Mouse (Mus musculus) thymus, postnatal 36 days (tissue): Measurements from ENCODE around the gene Ppp4r1.
A peak's percentile ranks its signal among the peaks of the same experiment; 100 is the strongest.

Experiments used
- DNase-seq, 2 experiments: peaks; one replicate each; pipeline ENCODE4 v3.0.0; 2022; ENCODE audit warnings: mixed read lengths in 2 of 2

Ppp4r1 gene

GRCm38 (mm10) chr17:65864742-65865141 lies 82.4 kb downstream of the Ppp4r1 start:
- DNase-seq, result no peak

- DNase-seq, result no peak
These were observed 82.9 kb downstream of the Ppp4r1 start for GRCm38 (mm10) chr17:65865265-65865664.

DNA sequence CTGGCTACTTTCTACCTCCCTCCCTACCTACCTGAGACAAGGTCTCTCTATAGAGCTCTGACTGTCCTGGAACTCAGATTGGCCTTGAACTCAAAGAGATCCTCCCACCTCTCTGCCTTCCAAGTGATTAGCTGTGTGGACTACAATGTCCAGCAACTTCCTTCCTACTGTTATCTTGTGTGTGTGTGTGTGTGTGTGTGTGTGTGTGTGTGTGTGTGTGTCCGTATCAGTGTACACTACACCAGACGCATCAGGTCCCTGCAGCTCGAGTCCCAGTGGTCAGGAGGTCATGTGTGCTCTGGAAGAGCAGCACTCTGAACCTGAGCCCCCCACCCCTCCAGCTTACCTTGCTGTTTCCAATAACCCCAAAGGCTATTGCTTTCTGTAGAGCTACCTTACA lies 83.8 kb downstream of the Ppp4r1 start:
- no peak for DNase-seq

DNA sequence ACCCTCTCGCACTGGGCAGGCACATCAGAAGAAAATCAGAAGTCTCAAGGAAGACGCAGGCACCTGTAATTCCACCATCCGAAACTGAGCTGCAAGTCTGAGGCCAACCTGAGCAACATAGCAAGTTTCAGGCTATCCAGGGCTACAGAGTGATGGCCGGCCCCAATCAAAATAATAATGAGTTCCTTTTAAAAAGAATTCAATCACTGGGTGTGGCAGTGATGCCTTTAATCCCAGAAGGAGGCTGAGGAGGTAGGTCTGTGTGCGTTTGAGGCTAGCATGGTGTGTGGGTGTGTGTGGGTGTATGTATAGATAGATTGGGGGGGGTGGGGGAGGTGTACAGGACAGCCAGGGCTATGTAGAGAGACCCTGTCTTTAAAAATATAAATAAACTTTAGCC lies 85.6 kb downstream of the Ppp4r1 start:
- DNase-seq, result no peak

- no peak for DNase-seq
These were observed 87.3 kb downstream of the Ppp4r1 start for GRCm38 (mm10) chr17:65869720-65870119.

GRCm38 (mm10) chr17:65870146-65870545 lies 87.8 kb downstream of the Ppp4r1 start:
- peak; percentile 84 to 87 for DNase-seq

DNA sequence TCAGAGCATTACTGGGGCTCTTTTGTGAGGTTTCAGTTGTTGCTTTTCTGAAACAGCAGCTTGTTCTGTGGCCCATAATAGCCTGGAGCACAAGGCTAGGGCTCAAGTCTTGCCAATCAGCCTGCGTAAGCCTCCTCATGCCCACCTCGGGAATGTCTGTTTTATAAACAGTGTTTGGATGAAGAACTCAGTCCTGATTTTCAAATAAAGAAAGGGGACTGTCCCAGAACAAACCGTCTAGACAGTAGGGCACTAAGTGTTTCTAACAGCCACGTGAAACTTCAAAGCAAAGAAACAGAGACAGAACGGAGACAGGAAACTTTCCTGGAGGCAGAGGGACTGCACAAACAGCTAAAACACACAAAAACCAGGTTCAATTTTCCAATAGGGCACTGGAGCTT lies 89.3 kb downstream of the Ppp4r1 start:
- DNase-seq, result no peak

DNA sequence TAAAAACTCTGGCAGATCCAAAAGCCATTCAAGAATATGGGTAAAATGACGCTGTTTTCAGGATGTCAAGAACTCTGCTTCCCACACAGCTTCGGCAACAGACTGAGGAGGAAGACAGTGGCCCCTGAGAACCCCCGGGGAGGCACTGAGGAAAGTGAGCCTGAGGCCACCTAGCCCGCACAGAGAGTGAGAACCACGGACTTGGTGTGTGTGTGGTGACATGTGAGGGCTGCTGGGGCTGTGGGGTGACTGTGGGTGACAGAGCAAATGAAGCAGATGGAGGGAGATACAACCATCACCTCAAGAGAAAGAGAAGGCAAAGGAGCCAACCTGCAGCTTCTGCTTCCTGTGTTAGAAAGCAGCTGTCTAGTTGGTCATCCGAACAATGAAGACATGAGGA lies 89.7 kb downstream of the Ppp4r1 start:
- DNase-seq, result no peak

- DNase-seq, result peak; percentile 73 to 76
These were observed 90.3 kb downstream of the Ppp4r1 start for GRCm38 (mm10) chr17:65872652-65873051.

DNA sequence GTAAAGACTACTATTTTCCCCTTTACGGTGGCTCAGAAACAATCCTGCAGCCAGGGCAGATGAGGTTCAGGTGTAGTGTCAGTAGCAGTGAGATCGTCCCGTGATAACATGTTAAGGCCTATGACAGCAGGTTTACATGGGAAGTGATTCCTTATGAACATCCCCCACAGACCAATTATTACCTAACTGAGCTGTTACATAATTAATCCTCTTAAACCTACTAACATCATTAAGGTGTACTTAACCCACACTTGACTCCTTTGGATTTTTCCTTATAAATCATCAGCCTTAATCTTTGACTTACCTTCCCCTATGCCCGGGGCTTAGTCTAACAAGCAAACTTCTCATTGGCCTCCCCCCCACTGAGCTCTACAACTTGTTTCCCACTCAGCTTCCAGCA lies 90.8 kb downstream of the Ppp4r1 start:
- no peak for DNase-seq

GRCm38 (mm10) chr17:65873834-65874233 lies 91.5 kb downstream of the Ppp4r1 start:
- DNase-seq, result peak in 1 of 2 experiments; percentile 28

- no peak for DNase-seq
These were observed 94.7 kb downstream of the Ppp4r1 start for GRCm38 (mm10) chr17:65877026-65877425.

DNA sequence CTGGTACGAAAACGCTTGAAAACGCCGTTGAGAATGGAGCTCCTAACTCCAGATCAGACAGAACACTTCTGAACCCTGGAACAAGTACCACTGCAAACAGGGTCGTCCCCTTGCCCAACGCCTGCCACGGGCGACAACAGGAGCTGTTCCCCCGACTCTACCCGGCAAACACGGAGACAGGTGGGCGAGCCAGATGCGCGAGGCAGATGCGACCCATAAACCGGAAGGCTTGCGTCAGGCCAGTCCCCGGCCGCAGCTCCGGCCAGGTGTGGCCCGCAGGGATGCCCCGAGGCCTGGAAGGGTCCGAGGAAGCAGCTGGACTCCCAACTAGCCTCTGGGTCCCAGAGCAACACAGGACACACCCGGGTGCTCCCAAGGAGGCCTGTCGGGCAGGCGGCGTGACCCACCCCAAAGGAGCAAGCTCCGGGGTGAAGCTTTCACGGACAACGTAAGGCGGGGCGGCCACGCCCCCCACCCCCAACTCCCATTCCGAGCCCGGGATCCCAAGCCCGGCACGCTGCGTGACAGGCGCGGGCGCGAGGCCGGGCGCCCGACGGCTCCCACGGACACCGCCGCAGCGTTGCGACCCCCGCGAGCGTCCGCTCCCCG lies 101.8 kb downstream of the Ppp4r1 start:
- peak in 1 of 2 experiments; percentile 46 for DNase-seq

DNA sequence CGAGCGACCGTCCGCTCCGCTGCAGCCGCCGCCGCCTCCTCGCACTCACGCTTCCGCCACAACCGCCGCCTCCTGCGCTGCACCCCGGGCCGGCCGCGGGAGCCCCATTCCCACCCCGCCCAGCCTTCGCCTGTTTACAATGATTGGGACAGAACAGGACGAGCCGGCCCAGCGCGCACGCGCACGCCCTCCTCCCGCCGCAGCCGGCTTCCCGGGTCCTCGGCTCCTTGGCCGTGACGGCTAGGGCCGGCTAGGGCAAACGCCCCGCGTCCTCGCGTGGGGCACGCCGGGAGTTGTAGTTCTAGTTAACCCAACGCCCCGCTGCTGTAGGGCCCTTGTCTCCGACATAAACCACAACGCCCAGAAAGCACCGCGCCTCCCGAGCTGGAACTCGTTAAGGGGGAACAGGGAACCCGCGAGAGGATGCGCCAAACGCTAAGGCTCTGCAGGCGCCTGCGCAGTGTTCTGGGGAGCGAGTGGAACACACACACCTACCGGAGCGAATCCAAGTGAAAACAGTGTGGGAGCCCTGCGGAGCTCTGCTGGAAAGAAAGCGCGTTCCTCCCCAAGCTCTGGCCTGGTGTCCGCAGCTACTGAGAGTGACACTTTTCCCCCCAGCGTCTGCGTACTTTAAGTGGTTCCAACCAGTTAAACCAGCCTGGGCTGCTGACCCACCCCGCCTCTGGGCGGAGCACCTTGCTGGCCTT lies 102.5 kb downstream of the Ppp4r1 start:
- DNase-seq, result peak; percentile 99

DNA sequence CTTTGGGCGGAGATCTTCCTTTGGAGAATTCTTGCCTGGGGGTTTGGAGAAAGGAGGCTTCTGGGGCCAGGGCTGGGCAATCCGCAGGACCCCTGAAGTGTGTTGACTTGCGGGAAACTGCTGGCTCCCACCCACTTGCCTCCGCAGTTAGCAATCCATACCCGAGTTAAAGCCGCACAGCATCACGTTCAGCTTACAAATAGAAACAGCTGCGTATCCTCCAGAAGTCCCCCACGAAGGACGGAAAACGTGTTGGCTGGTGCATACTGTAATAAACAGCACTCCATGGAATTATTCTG lies 103.0 kb downstream of the Ppp4r1 start:
- DNase-seq, result no peak

GRCm38 (mm10) chr17:65885697-65886529 lies 103.5 kb downstream of the Ppp4r1 start, which contains the start of gene Ralbp1:
Gene Ralbp1, minus strand, starts transcription at chr17:65885798.
- no peak for DNase-seq

DNA sequence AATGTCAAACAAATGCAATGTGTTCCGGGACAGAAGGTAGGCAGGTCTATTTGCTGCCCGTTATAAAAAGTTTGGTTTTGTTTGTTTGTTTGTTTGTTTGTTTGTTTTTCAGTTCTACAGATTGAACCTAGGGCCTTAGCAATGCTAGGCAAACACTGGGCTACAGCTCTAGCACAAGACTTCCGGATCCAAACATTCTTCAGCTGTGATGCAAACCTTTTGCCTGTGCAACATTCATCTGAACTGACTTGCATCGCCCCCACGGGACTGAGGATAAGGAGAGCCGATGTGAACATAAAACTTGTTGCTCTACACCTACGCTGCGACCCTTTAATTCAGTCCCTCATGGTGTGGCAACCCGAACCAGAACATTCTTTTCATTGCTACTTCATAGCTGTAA lies 104.2 kb downstream of the Ppp4r1 start:
- DNase-seq, result no peak

DNA sequence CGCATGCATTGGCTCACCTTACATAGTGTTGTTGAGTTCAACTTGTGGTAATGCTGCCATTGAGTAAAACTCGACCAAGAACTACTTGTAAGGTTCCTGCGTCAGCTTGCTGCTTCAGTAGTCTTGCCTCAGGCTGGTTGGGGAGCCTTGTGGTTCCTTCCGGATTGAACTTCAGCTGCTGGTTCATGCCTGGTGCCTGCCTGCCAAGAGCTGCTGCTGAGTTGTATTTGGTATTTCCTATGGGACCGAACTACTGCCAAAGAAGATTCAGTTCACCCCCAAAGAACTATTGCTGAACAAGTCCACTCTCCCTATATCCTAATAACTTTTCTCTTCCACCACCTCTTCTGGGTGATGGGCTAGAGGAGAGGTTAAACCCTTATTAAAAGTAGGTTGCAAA lies 107.1 kb downstream of the Ppp4r1 start:
- DNase-seq, result no peak
